Mouse (Mus musculus) ES-Bruce4 (cell line): Measurements from ENCODE around the gene Klf9. TPM values are rescaled to one million over a fixed set of nuclear protein-coding genes. Genes with fewer than 3 reads are reported as not detected.
A peak's percentile ranks its signal among the peaks of the same experiment; 100 is the strongest.

Experiments
- H3K27ac ChIP-seq: 2 replicates; pipeline ENCODE4 v1.5.1; 2012; ENCODE audit warnings: low read length, inconsistent platforms; ENCODE audit not compliant: insufficient read depth
- H3K27me3 ChIP-seq: 2 replicates; pipeline ENCODE4 v1.6.1; 2012; ENCODE audit warnings: mild to moderate bottlenecking, low read length, inconsistent platforms; ENCODE audit not compliant: control insufficient read depth, poor library complexity, insufficient read depth, severe bottlenecking
- H3K36me3 ChIP-seq: 2 replicates; pipeline ENCODE4 v1.6.1; 2012; ENCODE audit warnings: inconsistent platforms, mild to moderate bottlenecking, low read length, moderate library complexity; ENCODE audit not compliant: control insufficient read depth, poor library complexity, insufficient read depth, severe bottlenecking
- H3K4me1 ChIP-seq: one replicate; pipeline ENCODE4 v1.8.1; 2011; ENCODE audit warnings: low read length; ENCODE audit not compliant: control insufficient read depth, insufficient read depth
- H3K4me3 ChIP-seq: 2 replicates; pipeline ENCODE4 v1.5.1; 2011; ENCODE audit warnings: low read depth, mild to moderate bottlenecking, low read length
- H3K9ac ChIP-seq: 2 replicates; pipeline ENCODE4 v1.6.1; 2012; ENCODE audit warnings: low read depth, mild to moderate bottlenecking, inconsistent platforms; ENCODE audit not compliant: poor library complexity, severe bottlenecking
- H3K9me3 ChIP-seq: replicated peaks from 2 replicates; pipeline ENCODE4 v1.6.1; 2012; ENCODE audit warnings: mild to moderate bottlenecking, low read length, inconsistent platforms; ENCODE audit not compliant: control insufficient read depth, poor library complexity, insufficient read depth, severe bottlenecking
- CTCF ChIP-seq: IDR thresholded peaks from one replicate; pipeline ENCODE4 v1.8.1; 2011; ENCODE audit warnings: low read depth, low read length
- EP300 ChIP-seq: IDR thresholded peaks from 2 replicates; pipeline ENCODE4 v1.6.1; 2011; ENCODE audit warnings: low read depth, low read length; ENCODE audit not compliant: insufficient read depth
- POLR2A ChIP-seq: IDR thresholded peaks from one replicate; pipeline ENCODE4 v1.8.1; 2011; ENCODE audit warnings: low read length; ENCODE audit not compliant: insufficient read depth
- polyA plus RNA-seq: library from polyadenylated mRNA; stranded (reverse); fragments of >200 nt; gene quantifications from 2 replicates; pipeline ENCODE4 v1.2.4, GENCODE M21; 2011; ENCODE audit warnings: low read depth; ENCODE audit not compliant: missing spikeins, insufficient read depth, insufficient read length

The Klf9 gene
- polyA plus RNA-seq, 1 experiment = 77.1 TPM

DNA sequence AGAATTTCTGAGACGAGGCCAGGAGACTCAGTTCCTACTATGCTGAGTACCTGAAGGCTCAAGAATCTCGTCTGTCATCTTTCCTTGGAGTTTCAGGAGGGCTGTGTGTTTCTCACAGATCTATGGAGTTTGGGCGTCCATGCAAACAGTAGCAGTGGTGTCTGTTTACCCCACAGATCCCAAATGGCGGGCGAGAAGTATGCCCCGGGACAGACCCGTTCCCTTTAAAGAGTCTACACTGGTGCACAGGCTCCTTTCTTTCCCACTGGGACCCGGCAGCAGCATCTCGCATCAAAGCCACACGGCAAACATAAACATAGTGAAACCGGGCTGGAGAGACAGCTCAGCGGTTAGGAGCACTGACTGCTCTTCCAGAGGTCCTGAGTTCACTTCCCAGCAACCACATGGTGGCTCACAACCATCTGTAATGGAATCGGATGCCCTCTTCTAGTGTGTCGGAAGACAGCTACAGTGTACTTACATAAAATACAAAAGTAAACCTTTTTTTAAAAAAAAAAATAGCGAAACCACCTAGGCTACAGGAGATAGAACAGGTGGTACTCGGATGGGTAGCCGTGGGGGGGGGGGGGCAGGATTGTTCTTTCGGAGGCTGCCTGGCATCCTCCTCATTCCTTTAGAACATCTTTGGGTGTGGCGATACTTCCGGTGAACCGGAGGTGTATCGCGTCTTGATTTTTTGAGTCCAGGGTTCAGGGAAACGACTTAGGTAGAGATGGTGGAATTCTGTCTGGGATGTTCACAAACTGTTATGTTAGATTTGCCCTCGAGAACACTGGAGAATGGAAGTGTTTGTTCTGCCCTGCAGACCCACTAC, 12.0 kb downstream of the Klf9 start:
- Histone ChIP-seq H3K4me1 (peaks cover 3% of the 10 kb centered on the region), H3K9me3 (no peaks in the 10 kb centered on the region), H3K9ac (peak overlapping the region; percentile 85), H3K36me3 (peaks cover 26% of the 10 kb centered on the region), H3K27ac (peak overlapping the region; percentile 97), H3K27me3 (no peaks in the 10 kb centered on the region), H3K4me3 (peak overlapping the region; percentile 75)
- TF ChIP-seq EP300 (no peak), CTCF (no peak), POLR2A (no peak)

DNA sequence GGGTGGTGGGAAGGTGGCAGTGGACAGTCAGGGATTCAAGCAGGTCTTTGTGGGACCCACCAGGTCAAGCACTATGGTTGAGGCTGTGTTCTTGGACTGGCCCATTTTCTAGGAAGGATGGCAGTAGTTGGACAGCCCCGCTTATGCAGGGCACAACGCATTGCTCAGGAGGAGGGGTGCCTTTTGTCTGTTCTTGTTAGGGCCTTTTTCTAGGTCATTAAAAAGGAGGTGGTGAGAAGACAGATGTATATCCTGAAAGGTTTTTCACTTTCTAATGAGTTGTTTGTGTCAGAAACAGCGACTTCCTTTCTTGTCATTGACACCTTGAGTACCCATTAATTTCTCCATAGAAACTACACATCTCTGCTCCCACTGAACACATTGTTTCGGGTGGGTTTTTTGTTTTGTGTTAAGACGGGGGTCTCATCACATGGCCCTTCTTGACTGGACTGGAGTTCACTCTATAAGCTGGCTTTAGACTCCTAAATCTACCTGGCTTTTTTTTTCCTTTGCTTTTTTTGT, 12.6 kb downstream of the Klf9 start:
- no peaks in the 10 kb centered on the region for H3K27me3 ChIP-seq
- peak overlapping the region; percentile 85; the same call in 1 of the 2 replicates for H3K9ac ChIP-seq
- H3K9me3 ChIP-seq = no peaks in the 10 kb centered on the region
- peaks cover 23% of the 10 kb centered on the region for H3K36me3 ChIP-seq
- peak overlapping the region; percentile 31 for H3K4me3 ChIP-seq
- peak overlapping the region; percentile 97 for H3K27ac ChIP-seq
- no peak for TF ChIP-seq POLR2A
- peak; percentile 59; the same call in 1 of the 2 replicates for TF ChIP-seq EP300
- H3K4me1 ChIP-seq = peaks cover 3% of the 10 kb centered on the region

DNA sequence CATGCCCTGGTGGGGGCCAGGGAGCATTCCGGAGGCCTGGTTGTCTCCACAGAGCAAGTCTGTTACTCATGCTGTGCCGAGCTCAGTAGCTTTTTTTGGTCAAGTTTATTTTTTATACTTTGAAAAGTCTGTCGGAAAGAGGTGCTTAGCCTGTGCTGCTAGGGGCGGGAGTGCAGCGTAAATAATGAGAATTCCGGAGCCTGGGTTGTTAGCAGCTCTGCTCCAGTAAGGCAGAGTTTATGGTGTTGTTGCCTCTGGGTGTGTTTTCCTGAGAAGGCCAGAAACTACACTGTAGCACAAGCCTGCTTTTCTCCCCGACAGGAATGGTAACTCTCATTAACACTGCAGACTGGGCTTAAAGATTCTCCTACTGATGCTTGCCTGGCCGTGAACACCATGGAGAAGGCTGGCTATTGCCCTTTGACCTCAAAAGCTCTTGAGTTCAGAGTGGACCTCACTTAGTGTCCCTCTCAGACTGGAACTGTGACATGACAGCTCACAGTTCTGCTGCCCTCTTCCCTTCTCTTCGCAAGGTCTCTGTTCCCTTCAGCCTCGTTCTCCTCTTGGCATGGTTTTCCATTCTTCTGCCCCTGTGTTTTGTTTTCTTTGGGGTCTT, 18.9 kb downstream of the Klf9 start:
- TF ChIP-seq POLR2A (no peak), EP300 (no peak), CTCF (no peak)
- no peak overlapping the region for H3K27ac ChIP-seq

DNA sequence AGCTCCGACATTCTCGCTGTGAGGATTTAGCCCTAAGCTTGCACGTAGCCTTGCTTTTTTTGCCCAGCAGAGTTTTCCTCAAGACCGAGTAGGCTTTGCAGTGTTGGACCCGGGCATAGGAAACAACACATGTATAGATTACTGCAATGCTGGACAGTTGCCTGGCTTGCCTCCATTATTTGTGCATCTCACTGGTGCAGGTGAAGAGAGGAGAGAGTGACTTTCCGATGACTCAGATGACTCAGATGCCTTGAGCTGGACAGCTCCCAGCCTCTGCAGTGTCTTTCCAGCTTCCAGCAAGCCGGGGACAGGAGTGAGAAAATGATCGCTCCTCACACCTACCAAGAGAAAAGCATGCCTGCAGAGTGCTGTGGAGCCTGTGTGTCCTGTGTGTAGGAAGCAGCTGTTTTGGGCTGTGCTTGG, 21.4 kb downstream of the Klf9 start:
- Histone ChIP-seq H3K27ac (no peak overlapping the region), H3K36me3 (peaks cover 40% of the 10 kb centered on the region), H3K4me3 (no peak overlapping the region), H3K27me3 (no peaks in the 10 kb centered on the region), H3K4me1 (peaks cover 7% of the 10 kb centered on the region), H3K9me3 (no peaks in the 10 kb centered on the region), H3K9ac (0 out of 2 replicates have a peak overlapping the region, but pooled peaks have one; percentile 8)
- TF ChIP-seq POLR2A (no peak), EP300 (no peak), CTCF (no peak)

More for the DNA sequence above, 18.9 kb downstream of the Klf9 start:
- Histone ChIP-seq H3K9ac (no peak overlapping the region), H3K27me3 (no peaks in the 10 kb centered on the region), H3K9me3 (no peaks in the 10 kb centered on the region), H3K36me3 (peaks cover 32% of the 10 kb centered on the region), H3K4me3 (no peak overlapping the region), H3K4me1 (peaks cover 8% of the 10 kb centered on the region)

DNA sequence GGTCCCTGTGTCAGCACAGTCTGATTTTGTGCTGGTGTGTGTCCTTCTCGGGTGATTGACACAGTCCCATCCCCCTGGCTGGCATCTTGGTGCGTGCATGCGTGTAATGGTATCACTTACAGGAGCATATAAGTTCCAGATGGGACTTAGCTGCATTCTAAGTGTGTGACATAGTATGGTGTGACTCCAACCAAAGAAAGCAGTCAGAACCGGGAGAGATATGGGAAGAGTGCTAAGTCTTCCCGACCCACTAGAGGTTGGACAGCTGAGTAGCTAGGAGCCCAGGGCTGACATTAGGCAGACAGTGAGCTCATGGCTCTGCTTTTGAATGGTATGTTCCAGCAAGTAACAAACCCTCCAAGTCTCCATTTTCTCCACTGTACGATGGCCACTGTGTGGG, 21.9 kb downstream of the Klf9 start:
- H3K27ac ChIP-seq = no peak overlapping the region
- H3K36me3 ChIP-seq = peaks cover 40% of the 10 kb centered on the region
- H3K4me1 ChIP-seq = peaks cover 7% of the 10 kb centered on the region
- TF ChIP-seq CTCF (no peak), EP300 (no peak), POLR2A (no peak)
- no peaks in the 10 kb centered on the region for H3K9me3 ChIP-seq
- no peaks in the 10 kb centered on the region for H3K27me3 ChIP-seq
- no peak overlapping the region for H3K9ac ChIP-seq
- H3K4me3 ChIP-seq = no peak overlapping the region

DNA sequence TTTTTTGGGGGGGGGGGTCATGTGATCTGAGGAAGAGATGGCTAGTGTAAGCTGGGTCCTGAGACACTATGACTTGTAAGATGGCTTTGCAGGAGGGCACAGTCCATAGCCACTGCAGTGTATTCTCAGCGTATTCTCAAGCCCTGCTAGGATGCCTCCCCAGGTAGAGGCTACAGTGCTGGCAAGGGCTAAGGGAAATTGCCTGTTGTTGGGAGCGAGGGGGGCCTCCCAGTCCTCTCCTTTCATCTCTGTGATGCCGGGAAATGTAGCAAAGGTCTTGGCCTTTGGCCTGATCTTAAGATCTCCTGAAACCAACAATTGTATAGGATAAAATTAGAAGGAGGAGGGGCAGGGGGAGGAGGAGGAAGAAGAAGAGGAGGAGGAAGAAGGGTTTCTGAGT, 22.3 kb downstream of the Klf9 start:
- Histone ChIP-seq H3K9ac (no peak overlapping the region), H3K27ac (no peak overlapping the region), H3K9me3 (no peaks in the 10 kb centered on the region), H3K4me3 (no peak overlapping the region), H3K4me1 (peaks cover 7% of the 10 kb centered on the region), H3K27me3 (no peaks in the 10 kb centered on the region), H3K36me3 (peaks cover 38% of the 10 kb centered on the region)
- TF ChIP-seq EP300 (no peak), POLR2A (no peak), CTCF (no peak)
